Mouse (Mus musculus) forebrain, embryonic 10.5 days (tissue): ENCODE measurements at regions not wholly inside any gene's neighbourhood (a gene's known extent, or its start where the extent isn't known, plus 50 kb on each side); places are given as distances from the start of the nearest gene placed in this dataset.
A peak's percentile ranks its signal among the peaks of the same experiment; 100 is the strongest.

ENCODE experiments used
- DNase-seq: peaks from one replicate; pipeline ENCODE4 v3.0.0-alpha.2; 2017; ENCODE audit warnings: low spot score; ENCODE audit errors: extremely low spot score
- H3K27ac ChIP-seq: fragments of 300-500 bp; sonication (generic); 2 replicates; pipeline ENCODE4 v1.5.1; 2016; ENCODE audit warnings: mild to moderate bottlenecking
- H3K27me3 ChIP-seq: fragments of 300-500 bp; sonication (generic); 2 replicates; pipeline ENCODE4 v1.6.1; 2016; ENCODE audit warnings: mild to moderate bottlenecking; ENCODE audit not compliant: poor library complexity, severe bottlenecking
- H3K36me3 ChIP-seq: fragments of 300-500 bp; sonication (generic); replicated peaks from 2 replicates; pipeline ENCODE4 v1.6.1; 2016; ENCODE audit warnings: mild to moderate bottlenecking, moderate library complexity
- H3K4me1 ChIP-seq: fragments of 300-500 bp; sonication (generic); 2 replicates; pipeline ENCODE4 v1.6.1; 2016
- H3K4me3 ChIP-seq: fragments of 300-500 bp; sonication (generic); 2 replicates; pipeline ENCODE4 v1.5.1; 2016; ENCODE audit warnings: mild to moderate bottlenecking, moderate library complexity
- H3K9me3 ChIP-seq: fragments of 300-500 bp; sonication (generic); 2 replicates; pipeline ENCODE4 v1.6.1; 2016; ENCODE audit warnings: mild to moderate bottlenecking, moderate library complexity
- WGBS: fragments of 180-500 bp; shearing (Covaris S2); methylation state at CpG from one replicate; pipeline ENCODE4 v1.1.7; 2016; 5-methylcytosine and 5-hydroxymethylcytosine counted together

DNA sequence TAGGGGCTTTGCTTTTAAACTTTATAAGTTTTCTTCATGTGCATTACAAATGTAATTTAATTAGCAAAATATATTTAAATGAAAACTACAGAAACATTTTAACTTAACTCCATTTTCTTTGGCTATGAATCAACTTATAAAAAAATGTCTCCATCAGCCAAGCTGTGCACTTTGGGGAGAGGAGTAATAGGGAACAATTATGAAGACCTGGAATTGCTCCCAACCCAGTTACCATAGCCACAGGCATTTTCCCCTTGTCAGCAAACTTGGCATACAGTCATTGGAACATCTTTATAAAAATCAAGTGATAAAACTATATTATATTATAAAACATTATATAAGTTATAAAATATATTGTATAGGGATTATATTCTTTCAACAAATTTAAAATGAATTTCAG lies 65.0 kb downstream of the Atxn7l3b start:
- no peaks in the 10 kb centered on the region for H3K4me1 ChIP-seq
- no peaks in the 10 kb centered on the region for H3K9me3 ChIP-seq
- H3K27me3 ChIP-seq: no peaks in the 10 kb centered on the region
- DNase-seq: no peak
- H3K27ac ChIP-seq: no peak overlapping the region
- no peaks in the 10 kb centered on the region for H3K36me3 ChIP-seq
- H3K4me3 ChIP-seq: no peak overlapping the region

DNA sequence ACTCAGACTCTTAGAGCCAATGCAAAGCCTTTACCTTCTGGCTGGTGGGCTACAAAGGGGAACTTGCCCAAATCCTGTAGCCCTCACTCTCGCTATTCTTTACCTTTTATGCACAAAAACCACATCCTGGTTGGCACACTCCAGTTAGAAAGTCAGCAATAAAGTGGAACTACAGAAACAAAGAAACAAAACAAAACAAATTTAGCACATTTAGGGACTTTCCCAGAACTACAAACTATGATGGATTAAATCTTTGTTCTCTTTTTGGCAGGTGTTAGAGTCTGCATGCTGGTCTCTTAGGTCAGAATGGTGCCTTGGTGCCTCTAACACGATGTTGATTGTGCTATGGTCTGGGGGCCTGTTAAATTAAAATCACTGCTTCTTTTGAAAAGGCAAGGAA lies 65.4 kb downstream of the Atxn7l3b start:
- WGBS: 59% methylated on average over 2 of the region's 2 CpGs
- Histone ChIP-seq H3K27ac (no peak overlapping the region), H3K9me3 (no peaks in the 10 kb centered on the region), H3K36me3 (no peaks in the 10 kb centered on the region), H3K4me1 (no peaks in the 10 kb centered on the region), H3K27me3 (no peaks in the 10 kb centered on the region), H3K4me3 (no peak overlapping the region)
- no peak for DNase-seq

DNA sequence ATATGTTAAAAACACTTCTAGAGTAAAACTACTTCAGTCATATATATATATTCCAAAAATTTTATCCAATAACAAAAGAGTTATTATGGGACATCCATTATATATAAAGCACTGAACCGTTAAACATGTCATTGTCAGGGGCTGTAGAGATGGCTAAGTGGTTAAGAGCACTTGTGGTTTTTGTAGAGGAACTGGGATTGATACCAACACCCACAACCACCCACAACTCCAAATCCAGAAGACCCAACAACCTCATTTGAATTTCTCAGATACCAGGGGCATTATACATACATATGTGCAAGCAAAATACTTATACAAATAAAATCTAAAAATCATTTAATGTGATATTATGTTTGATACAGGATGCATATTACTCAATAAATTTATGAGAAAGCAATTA lies 76.8 kb downstream of the Atxn7l3b start:
- Histone ChIP-seq H3K9me3 (no peaks in the 10 kb centered on the region), H3K4me3 (no peak overlapping the region), H3K4me1 (no peaks in the 10 kb centered on the region), H3K27me3 (no peaks in the 10 kb centered on the region), H3K36me3 (no peaks in the 10 kb centered on the region), H3K27ac (no peak overlapping the region)
- no peak for DNase-seq
- 81% methylated on average over 1 of the region's 1 CpGs for WGBS

DNA sequence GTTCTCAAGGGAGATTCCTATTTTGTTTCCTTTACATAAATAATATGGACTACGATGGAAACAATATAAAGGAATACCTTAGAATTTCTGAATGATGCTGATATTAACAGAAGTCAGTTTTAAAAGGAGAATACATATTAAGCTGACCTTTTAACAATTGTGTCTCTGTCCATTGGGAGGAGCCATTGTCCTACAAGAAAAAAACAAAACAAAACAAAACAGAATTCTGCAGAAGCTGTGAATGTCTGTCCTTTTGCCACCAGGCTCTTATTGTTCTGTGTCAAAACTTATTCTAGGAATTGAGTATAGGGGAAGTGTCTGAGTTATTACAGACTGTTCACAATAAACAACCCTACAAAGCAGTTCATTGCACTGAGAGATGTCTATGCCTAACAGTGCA lies 82.6 kb downstream of the Atxn7l3b start:
- Histone ChIP-seq H3K9me3 (no peaks in the 10 kb centered on the region), H3K4me3 (no peak overlapping the region), H3K4me1 (no peaks in the 10 kb centered on the region), H3K27ac (no peak overlapping the region), H3K27me3 (no peaks in the 10 kb centered on the region), H3K36me3 (no peaks in the 10 kb centered on the region)
- DNase-seq: no peak
- 80% methylated on average over 1 of the region's 1 CpGs for WGBS

DNA sequence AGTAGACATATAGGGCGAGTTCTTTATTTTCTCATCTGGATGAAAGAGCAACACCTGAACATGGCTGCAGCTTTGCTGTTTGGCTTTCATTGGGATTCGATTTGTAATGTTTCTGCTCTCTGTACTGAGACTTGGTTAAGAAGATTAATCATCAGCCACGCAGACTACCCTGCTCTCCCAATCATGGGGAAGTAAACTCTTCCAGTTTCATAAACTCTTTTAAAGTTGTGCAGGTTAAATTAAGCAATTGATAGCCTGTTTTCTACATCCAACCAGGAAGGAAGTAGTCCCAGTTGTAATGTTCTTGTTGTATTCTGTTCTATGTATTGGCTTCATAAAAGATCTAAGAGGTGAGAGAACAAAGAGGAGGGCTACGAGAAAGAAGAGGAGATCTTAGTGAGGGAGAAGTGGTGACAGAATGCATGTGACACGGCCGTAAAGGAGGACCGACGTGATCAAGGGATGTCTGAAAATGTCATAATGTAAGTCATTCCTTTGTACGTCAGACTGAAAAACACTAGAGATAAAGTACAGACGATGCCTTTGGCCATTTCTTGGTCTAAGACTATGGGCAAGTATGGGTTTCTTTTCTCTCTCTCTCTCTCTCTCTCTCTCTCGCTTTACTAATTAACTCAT lies 91.3 kb downstream of the Atxn7l3b start:
- H3K27ac ChIP-seq: no peak overlapping the region
- DNase-seq: no peak
- WGBS: 81% methylated on average over 11 of the region's 11 CpGs
- no peaks in the 10 kb centered on the region for H3K9me3 ChIP-seq
- H3K4me1 ChIP-seq: no peaks in the 10 kb centered on the region
- no peaks in the 10 kb centered on the region for H3K36me3 ChIP-seq
- H3K4me3 ChIP-seq: no peak overlapping the region
- H3K27me3 ChIP-seq: no peaks in the 10 kb centered on the region

DNA sequence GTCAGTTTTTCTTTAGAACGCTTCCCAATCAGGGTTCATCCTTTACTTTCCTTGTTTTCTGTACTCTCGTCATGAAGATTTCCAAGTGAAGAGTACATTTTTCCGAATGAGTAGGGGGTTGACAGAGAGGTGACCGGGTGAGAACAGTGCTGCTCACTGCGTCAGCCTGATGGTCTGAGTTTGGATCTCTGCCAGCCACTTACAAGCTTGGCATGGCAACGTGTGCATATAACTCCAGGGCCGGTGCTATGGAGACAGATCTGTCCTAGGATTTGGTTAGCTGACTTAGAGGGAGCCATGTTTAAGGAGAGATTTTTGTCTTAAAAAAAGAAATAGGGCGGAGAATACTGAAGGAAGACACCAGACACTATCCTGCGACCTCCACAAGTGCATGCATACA lies 92.8 kb downstream of the Atxn7l3b start:
- no peak overlapping the region for H3K27ac ChIP-seq
- no peaks in the 10 kb centered on the region for H3K27me3 ChIP-seq
- H3K9me3 ChIP-seq: no peaks in the 10 kb centered on the region
- 91% methylated on average over 9 of the region's 9 CpGs for WGBS
- DNase-seq: no peak
- H3K36me3 ChIP-seq: no peaks in the 10 kb centered on the region
- no peak overlapping the region for H3K4me3 ChIP-seq
- H3K4me1 ChIP-seq: no peaks in the 10 kb centered on the region

GRCm38 (mm10) chr10:112835508-112835907 lies 93.3 kb downstream of the Atxn7l3b start:
- 84% methylated on average over 8 of the region's 8 CpGs for WGBS
- Histone ChIP-seq H3K27ac (no peak overlapping the region), H3K4me3 (no peak overlapping the region), H3K36me3 (no peaks in the 10 kb centered on the region), H3K9me3 (no peaks in the 10 kb centered on the region), H3K4me1 (no peaks in the 10 kb centered on the region), H3K27me3 (no peaks in the 10 kb centered on the region)
- no peak for DNase-seq

DNA sequence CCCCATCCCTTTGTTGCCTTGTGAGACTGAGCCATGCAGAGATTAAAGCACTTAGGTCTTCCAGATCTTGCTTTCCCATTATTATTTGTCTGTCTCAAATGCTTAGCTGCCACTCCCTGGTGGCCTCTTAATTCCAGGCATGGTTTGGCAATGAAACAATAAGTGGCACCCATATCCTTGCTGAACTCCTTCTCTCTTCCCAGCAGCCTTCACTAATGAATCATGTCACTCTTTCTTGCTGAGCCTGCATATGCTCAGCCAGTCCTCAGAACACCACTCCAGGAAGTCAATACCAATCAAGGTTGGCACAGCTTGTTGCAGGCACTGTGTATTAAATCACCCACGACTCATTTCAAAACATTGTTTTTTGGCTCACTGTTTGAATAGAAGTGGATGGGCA lies 118.6 kb downstream of the Atxn7l3b start:
- H3K27ac ChIP-seq: no peak overlapping the region
- H3K9me3 ChIP-seq: no peaks in the 10 kb centered on the region
- 25% methylated on average over 1 of the region's 1 CpGs for WGBS

DNA sequence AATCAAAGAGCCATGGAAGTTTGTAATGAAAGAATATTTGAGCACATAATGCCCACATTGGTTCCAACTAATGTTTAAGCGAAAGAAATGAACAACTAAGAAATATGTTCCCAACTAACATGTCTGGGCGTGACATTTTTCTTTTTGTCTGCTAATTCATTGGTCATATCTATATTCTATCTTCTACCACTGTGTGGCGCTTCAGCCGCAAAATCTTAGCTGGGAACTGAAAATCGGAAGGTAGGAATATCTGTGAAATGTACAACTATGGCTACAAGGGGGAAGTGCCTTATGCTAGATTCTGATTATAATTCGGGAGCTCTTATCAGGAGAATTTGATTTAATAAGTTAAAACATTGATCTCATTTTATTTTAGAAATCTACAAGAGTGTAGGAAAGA lies 125.2 kb downstream of the Atxn7l3b start:
- Histone ChIP-seq H3K4me3 (no peak overlapping the region), H3K27me3 (peaks cover 13% of the 10 kb centered on the region; the same call in 1 of the 2 replicates), H3K36me3 (no peaks in the 10 kb centered on the region), H3K9me3 (no peaks in the 10 kb centered on the region), H3K4me1 (peaks cover 4% of the 10 kb centered on the region), H3K27ac (no peak overlapping the region)
- 56% methylated on average over 6 of the region's 6 CpGs for WGBS
- no peak for DNase-seq

More for the DNA sequence above, 118.6 kb downstream of the Atxn7l3b start:
- Histone ChIP-seq H3K36me3 (no peaks in the 10 kb centered on the region), H3K27me3 (no peaks in the 10 kb centered on the region), H3K4me1 (no peaks in the 10 kb centered on the region), H3K4me3 (no peak overlapping the region)
- DNase-seq: no peak

- Histone ChIP-seq H3K36me3 (no peaks in the 10 kb centered on the region), H3K9me3 (no peaks in the 10 kb centered on the region), H3K27ac (no peak overlapping the region), H3K4me1 (peaks cover 14% of the 10 kb centered on the region), H3K27me3 (peaks cover 13% of the 10 kb centered on the region; the same call in 1 of the 2 replicates), H3K4me3 (no peak overlapping the region)
- DNase-seq: peak; percentile 40
- WGBS: 12% methylated on average over 5 of the region's 5 CpGs
These were observed 127.2 kb downstream of the Atxn7l3b start for GRCm38 (mm10) chr10:112801560-112801959.

- no peaks in the 10 kb centered on the region for H3K9me3 ChIP-seq
- no peaks in the 10 kb centered on the region for H3K36me3 ChIP-seq
- 51% methylated on average over 7 of the region's 7 CpGs for WGBS
- H3K4me1 ChIP-seq: peaks cover 22% of the 10 kb centered on the region
- no peak for DNase-seq
- peaks cover 13% of the 10 kb centered on the region; the same call in 1 of the 2 replicates for H3K27me3 ChIP-seq
- H3K27ac ChIP-seq: no peak overlapping the region
- H3K4me3 ChIP-seq: no peak overlapping the region
These were observed 130.2 kb downstream of the Atxn7l3b start for GRCm38 (mm10) chr10:112798603-112799002.

DNA sequence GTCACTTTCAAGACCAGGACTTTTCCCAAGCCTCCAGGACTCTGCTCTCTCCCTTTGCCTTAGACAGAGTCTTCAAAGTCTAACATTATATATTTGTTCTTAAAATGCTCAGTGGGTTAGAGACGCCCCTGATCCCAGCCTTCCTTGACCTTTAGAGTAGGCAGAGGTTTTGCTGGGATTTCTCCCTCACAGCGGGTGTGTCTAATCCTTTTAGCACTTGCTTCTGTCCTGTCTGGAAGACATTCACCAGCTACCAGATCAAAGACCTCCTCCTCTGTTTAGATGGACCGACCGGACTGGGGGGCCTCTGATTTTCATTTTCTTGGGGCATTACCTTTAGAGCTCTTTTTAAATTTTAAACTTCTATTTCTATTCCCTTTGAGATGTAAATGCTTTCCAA lies 130.7 kb downstream of the Atxn7l3b start:
- WGBS: 4% methylated on average over 4 of the region's 4 CpGs
- DNase-seq: no peak

DNA sequence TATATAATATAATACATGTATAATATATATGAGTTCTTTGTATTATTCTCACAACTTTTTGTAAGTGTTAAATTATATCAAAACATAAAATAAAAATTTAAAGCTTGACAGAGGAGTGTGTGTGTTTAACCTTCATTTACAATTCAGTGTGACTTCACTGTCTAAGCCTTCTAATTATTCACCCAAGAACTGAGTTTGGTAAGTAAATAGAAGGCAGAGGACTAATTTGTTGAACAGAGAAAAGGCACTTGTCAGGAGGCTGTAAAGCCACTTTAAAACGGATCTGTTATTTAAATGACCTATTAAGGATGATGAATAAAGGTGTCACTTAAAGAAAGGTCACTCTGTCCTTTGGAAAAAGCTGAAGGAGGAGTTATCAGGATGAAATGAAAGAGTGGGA lies 132.9 kb downstream of the Atxn7l3b start:
- no peak for DNase-seq
- 10% methylated on average over 1 of the region's 1 CpGs for WGBS
- Histone ChIP-seq H3K4me1 (peaks cover 22% of the 10 kb centered on the region), H3K27me3 (no peaks in the 10 kb centered on the region), H3K27ac (no peak overlapping the region), H3K9me3 (no peaks in the 10 kb centered on the region), H3K36me3 (no peaks in the 10 kb centered on the region), H3K4me3 (no peak overlapping the region)

More for the DNA sequence above, 130.7 kb downstream of the Atxn7l3b start:
- H3K27ac ChIP-seq: no peak overlapping the region
- H3K4me3 ChIP-seq: no peak overlapping the region
- H3K27me3 ChIP-seq: peaks cover 11% of the 10 kb centered on the region; the same call in 1 of the 2 replicates
- H3K36me3 ChIP-seq: no peaks in the 10 kb centered on the region
- H3K9me3 ChIP-seq: no peaks in the 10 kb centered on the region
- H3K4me1 ChIP-seq: peaks cover 22% of the 10 kb centered on the region

GRCm38 (mm10) chr10:112795473-112795872 lies 133.3 kb downstream of the Atxn7l3b start:
- no peaks in the 10 kb centered on the region for H3K9me3 ChIP-seq
- no peak overlapping the region for H3K27ac ChIP-seq
- WGBS: 85% methylated on average over 1 of the region's 1 CpGs
- H3K27me3 ChIP-seq: no peaks in the 10 kb centered on the region
- no peaks in the 10 kb centered on the region for H3K36me3 ChIP-seq
- peaks cover 22% of the 10 kb centered on the region for H3K4me1 ChIP-seq
- no peak for DNase-seq
- no peak overlapping the region for H3K4me3 ChIP-seq
